Mouse (Mus musculus) stomach, postnatal 0 days (tissue): ENCODE measurements around the gene Ppm1h. TPM values are rescaled to one million over a fixed set of nuclear protein-coding genes. Genes with fewer than 3 reads are reported as not detected.

ENCODE experiments used
- ATAC-seq: fragments of 200-750 bp; cut with Nextera tagmentation; 2 replicates; pipeline ENCODE4 v1.8.0; 2017; ENCODE audit not compliant: low FRiP score, low TSS enrichment
- DNase-seq: peaks from one replicate; pipeline ENCODE4 v3.0.0-alpha.2; 2016; ENCODE audit warnings: low spot score
- H3K27ac ChIP-seq: fragments of 300-500 bp; sonication (generic); replicated peaks from 2 replicates; pipeline ENCODE4 v1.5.1; 2014; ENCODE audit warnings: mild to moderate bottlenecking, control low read depth
- H3K27me3 ChIP-seq: fragments of 300-500 bp; sonication (generic); 2 replicates; pipeline ENCODE4 v1.6.1; 2014; ENCODE audit warnings: low read length; ENCODE audit not compliant: control insufficient read depth, insufficient read depth
- H3K36me3 ChIP-seq: fragments of 300-500 bp; sonication (generic); 2 replicates; pipeline ENCODE4 v1.6.1; 2014; ENCODE audit warnings: low read length, mixed read lengths; ENCODE audit not compliant: control insufficient read depth, insufficient read depth
- H3K4me1 ChIP-seq: fragments of 300-500 bp; sonication (generic); replicated peaks from 2 replicates; pipeline ENCODE4 v1.6.1; 2014; ENCODE audit warnings: antibody characterized with exemption; ENCODE audit not compliant: control insufficient read depth, insufficient read depth
- H3K4me2 ChIP-seq: fragments of 300-500 bp; sonication (generic); replicated peaks from 2 replicates; pipeline ENCODE4 v1.6.1; 2014; ENCODE audit warnings: low read depth, mild to moderate bottlenecking, control low read depth, moderate library complexity
- H3K4me3 ChIP-seq: fragments of 300-500 bp; sonication (generic); 2 replicates; pipeline ENCODE4 v1.5.1; 2014; ENCODE audit warnings: low read depth, low read length, control low read depth
- H3K9ac ChIP-seq: fragments of 300-500 bp; sonication (generic); 2 replicates; pipeline ENCODE4 v1.6.1; 2014; ENCODE audit warnings: mild to moderate bottlenecking, low read length, control low read depth, mixed read lengths
- H3K9me3 ChIP-seq: fragments of 300-500 bp; sonication (generic); 2 replicates; pipeline ENCODE4 v1.6.1; 2016; ENCODE audit warnings: low read length; ENCODE audit not compliant: control insufficient read depth
- CTCF ChIP-seq: IDR thresholded peaks from 2 replicates; pipeline ENCODE4 v1.5.1; 2016; ENCODE audit warnings: antibody characterized with exemption, low read depth, mild to moderate bottlenecking, moderate library complexity
- EP300 ChIP-seq: optimal IDR thresholded peaks from 2 replicates; pipeline ENCODE3; 2016; ENCODE audit warnings: antibody characterized with exemption
- WGBS: fragments of 180-500 bp; shearing (Covaris S2); extraction: QIAGEN DNeasy Blood & Tissue Kit; methylation state at CpG from one replicate; pipeline ENCODE4 v1.1.7; 2014; 5-methylcytosine and 5-hydroxymethylcytosine counted together
- polyA plus RNA-seq: library from polyadenylated mRNA; unstranded; fragments of >200 nt; fragmentation: Nextera tagmentation; extraction: Ambion mirVana; gene quantifications from 2 replicates; pipeline ENCODE4 v1.2.1, GENCODE M21; 2015

The Ppm1h gene
- polyA plus RNA-seq, 1 experiment from 2014 or later, result 7.6 TPM

DNA sequence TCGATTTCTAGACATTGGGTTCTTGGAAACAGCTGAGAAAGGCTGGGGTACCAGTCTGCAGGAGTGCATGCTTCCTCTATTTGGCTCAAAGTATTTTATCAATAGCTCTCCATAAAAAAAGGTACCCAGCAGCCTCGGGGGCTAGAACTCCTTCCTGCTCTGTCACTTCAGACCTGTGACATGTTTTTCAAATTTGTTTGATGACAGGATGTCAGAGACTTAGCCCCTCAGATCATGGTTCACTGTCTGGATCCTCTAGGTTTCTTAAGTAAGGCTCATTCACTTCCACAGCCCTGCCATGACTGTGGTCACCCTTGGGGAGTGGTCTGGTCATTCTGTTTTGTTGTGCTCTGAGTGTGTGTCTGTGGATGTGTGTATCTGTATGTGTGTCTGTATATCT lies 63.6 kb downstream of the Ppm1h start:
- TF ChIP-seq CTCF (no peak), EP300 (no peak)
- ATAC-seq, result no peak
- no peak overlapping the region for H3K27ac ChIP-seq
- H3K9me3 ChIP-seq, result no peaks in the 10 kb centered on the region
- 65% methylated on average over 2 of the region's 2 CpGs for WGBS
- H3K9ac ChIP-seq, result no peak overlapping the region
- H3K27me3 ChIP-seq, result no peaks in the 10 kb centered on the region
- H3K4me3 ChIP-seq, result no peak overlapping the region
- H3K36me3 ChIP-seq, result no peaks in the 10 kb centered on the region
- no peaks in the 10 kb centered on the region for H3K4me1 ChIP-seq
- H3K4me2 ChIP-seq, result no peak overlapping the region
- no peak for DNase-seq

DNA sequence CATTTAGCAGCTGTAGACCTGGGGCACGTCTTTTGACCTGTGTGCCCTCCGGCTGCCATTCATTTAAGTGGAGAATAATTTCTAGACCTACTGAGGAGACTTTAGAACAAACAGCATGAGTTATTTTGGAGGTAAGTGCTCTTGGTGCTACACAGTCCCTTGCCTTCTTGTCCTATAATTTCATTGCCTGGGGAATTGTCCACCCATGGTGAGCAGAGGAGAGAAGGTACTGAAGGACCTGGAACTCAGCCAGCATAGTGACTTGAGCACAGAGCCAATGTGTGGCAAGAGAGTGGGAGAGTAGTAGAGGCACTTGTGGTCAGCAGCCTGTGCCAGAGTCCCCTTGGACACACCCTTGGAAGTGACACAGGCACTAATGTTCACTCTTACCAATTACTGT lies 64.8 kb downstream of the Ppm1h start:
- TF ChIP-seq EP300 (no peak), CTCF (no peak)
- H3K36me3 ChIP-seq, result no peaks in the 10 kb centered on the region
- H3K4me3 ChIP-seq, result no peak overlapping the region
- no peaks in the 10 kb centered on the region for H3K27me3 ChIP-seq
- H3K27ac ChIP-seq, result no peak overlapping the region
- WGBS, result 88% methylated on average over 2 of the region's 2 CpGs
- no peak overlapping the region for H3K4me2 ChIP-seq
- no peaks in the 10 kb centered on the region for H3K4me1 ChIP-seq
- H3K9ac ChIP-seq, result no peak overlapping the region
- no peak for DNase-seq
- H3K9me3 ChIP-seq, result no peaks in the 10 kb centered on the region
- no peak for ATAC-seq

- TF ChIP-seq EP300 (no peak), CTCF (no peak)
- Histone ChIP-seq H3K27ac (no peak overlapping the region), H3K4me3 (no peak overlapping the region), H3K27me3 (no peaks in the 10 kb centered on the region), H3K4me1 (no peaks in the 10 kb centered on the region), H3K9ac (no peak overlapping the region), H3K36me3 (no peaks in the 10 kb centered on the region), H3K4me2 (no peak overlapping the region), H3K9me3 (no peaks in the 10 kb centered on the region)
- WGBS, result 81% methylated on average over 2 of the region's 2 CpGs
- DNase-seq (no peak), ATAC-seq (no peak)
These were observed 66.4 kb downstream of the Ppm1h start for GRCm38 (mm10) chr10:122744970-122745369.

GRCm38 (mm10) chr10:122746211-122746610 lies 67.6 kb downstream of the Ppm1h start:
- DNase-seq (no peak), ATAC-seq (no peak)
- Histone ChIP-seq H3K4me3 (no peak overlapping the region), H3K4me1 (no peaks in the 10 kb centered on the region), H3K36me3 (no peaks in the 10 kb centered on the region), H3K27ac (no peak overlapping the region), H3K9ac (no peak overlapping the region), H3K4me2 (no peak overlapping the region), H3K27me3 (no peaks in the 10 kb centered on the region), H3K9me3 (no peaks in the 10 kb centered on the region)
- WGBS, result 74% methylated on average over 7 of the region's 7 CpGs
- TF ChIP-seq EP300, result no peak
- TF ChIP-seq CTCF, result no peak

- H3K4me1 ChIP-seq, result no peaks in the 10 kb centered on the region
- no peak for ATAC-seq
- TF ChIP-seq CTCF (no peak), EP300 (no peak)
These were observed 68.8 kb downstream of the Ppm1h start for GRCm38 (mm10) chr10:122747151-122747925.

GRCm38 (mm10) chr10:122748361-122748951 lies 69.9 kb downstream of the Ppm1h start:
- Histone ChIP-seq H3K4me3 (no peak overlapping the region), H3K27me3 (no peaks in the 10 kb centered on the region), H3K4me2 (no peak overlapping the region), H3K9me3 (no peaks in the 10 kb centered on the region), H3K36me3 (no peaks in the 10 kb centered on the region), H3K4me1 (no peaks in the 10 kb centered on the region), H3K27ac (no peak overlapping the region), H3K9ac (no peak overlapping the region)
- DNase-seq (no peak), ATAC-seq (no peak)
- TF ChIP-seq CTCF (no peak), EP300 (no peak)
- WGBS, result 75% methylated on average over 4 of the region's 4 CpGs

More at GRCm38 (mm10) chr10:122747151-122747925, 68.8 kb downstream of the Ppm1h start:
- no peak overlapping the region for H3K4me3 ChIP-seq
- no peaks in the 10 kb centered on the region for H3K9me3 ChIP-seq
- H3K27ac ChIP-seq, result no peak overlapping the region
- DNase-seq, result no peak
- no peaks in the 10 kb centered on the region for H3K27me3 ChIP-seq
- no peak overlapping the region for H3K4me2 ChIP-seq
- no peaks in the 10 kb centered on the region for H3K36me3 ChIP-seq
- no peak overlapping the region for H3K9ac ChIP-seq
- WGBS, result 85% methylated on average over 11 of the region's 11 CpGs
